Mouse (Mus musculus) ES-Bruce4 (cell line): Measurements from ENCODE around the gene Apoc1.

Source experiments
- EP300 ChIP-seq: IDR thresholded peaks from 2 replicates; pipeline ENCODE4 v1.6.1; 2011; ENCODE audit warnings: low read depth, low read length; ENCODE audit not compliant: insufficient read depth
- POLR2A ChIP-seq: IDR thresholded peaks from one replicate; pipeline ENCODE4 v1.8.1; 2011; ENCODE audit warnings: low read length; ENCODE audit not compliant: insufficient read depth

GRCm38 (mm10) chr7:19713196-19713595 is 20.7 kb upstream of the Apoc1 start:
- TF ChIP-seq EP300 (no peak), POLR2A (no peak)
